Mouse (Mus musculus) hematopoietic stem cell, adult 5-6 weeks (primary cell): Measurements from ENCODE around the gene Metap2. TPM values are rescaled to one million over a fixed set of nuclear protein-coding genes. Genes with fewer than 3 reads are reported as not detected.
"Not testable (repeated sequence)": the region's sequence is repeated elsewhere in the genome, so short reads cannot be mapped to it uniquely, and the experiment has no call there.

Experiments
- ATAC-seq, 2 experiments: fragments of 125-278 bp in 1 of 2; replicated peaks in 1 of 2; 2 replicates each; pipeline ENCODE4 v1.8.0; 2016 to 2017; ENCODE audit warnings: inconsistent platforms in 2 of 2, mild to moderate bottlenecking in 2 of 2, moderate number of reproducible peaks in 2 of 2, low read depth in 1 of 2, moderate TSS enrichment in 1 of 2; ENCODE audit not compliant: low FRiP score in 2 of 2, poor library complexity in 2 of 2, severe bottlenecking in 2 of 2, insufficient read depth in 1 of 2, low TSS enrichment in 1 of 2
- total RNA-seq: library from RNA; stranded (forward); fragments of 172-1452, 232-1000 nt; gene quantifications from 2 replicates; pipeline ENCODE4 v1.2.3, GENCODE M21; 2017

Metap2 gene
- total RNA-seq, 1 experiment from 2014 or later, result 285 TPM

DNA sequence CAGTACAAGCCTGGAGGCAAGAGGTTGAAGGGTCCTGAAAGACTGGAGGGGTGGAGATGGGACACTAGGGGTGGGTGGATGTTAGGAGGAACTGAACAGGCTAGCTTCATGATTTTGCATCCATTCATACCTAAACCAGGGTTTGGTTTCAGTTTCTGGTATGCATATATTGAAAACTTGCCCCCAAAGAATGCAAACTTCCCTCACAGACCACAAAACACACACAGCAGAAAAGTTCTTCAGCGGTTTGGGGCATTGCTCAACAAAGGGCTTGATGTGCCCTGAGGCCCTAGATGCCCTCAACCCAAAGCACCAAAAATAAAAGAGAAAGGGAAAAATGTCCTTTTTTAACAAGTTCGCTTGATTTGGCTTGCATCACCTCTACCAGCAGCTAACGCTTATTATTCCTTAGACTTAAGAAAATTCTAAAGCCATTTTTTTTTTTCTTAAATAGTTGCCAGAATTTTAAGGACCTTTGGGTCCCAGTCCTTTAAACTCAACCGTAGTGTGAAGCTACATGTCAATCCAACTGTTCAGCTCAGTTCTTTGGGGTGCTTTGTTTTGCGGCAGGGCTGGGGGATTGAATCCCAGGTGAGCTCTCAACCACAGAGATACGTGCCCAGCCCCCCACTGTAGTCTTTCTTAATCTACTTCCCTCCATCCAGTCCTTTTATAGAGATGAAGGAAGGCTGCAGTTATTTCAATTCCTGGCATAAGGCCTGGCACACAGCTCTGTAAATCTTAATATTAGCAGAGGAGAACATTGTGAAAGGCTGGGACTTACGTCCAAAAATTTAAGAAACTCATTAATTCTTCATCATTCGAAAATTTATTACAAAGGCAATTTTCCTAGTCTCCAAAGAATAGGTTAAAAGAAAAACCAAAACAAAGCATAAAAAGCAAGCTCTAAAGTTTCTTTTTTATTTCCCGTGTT, 66.7 kb downstream of the Metap2 start:
- peak; percentile 61 to 66 for ATAC-seq

DNA sequence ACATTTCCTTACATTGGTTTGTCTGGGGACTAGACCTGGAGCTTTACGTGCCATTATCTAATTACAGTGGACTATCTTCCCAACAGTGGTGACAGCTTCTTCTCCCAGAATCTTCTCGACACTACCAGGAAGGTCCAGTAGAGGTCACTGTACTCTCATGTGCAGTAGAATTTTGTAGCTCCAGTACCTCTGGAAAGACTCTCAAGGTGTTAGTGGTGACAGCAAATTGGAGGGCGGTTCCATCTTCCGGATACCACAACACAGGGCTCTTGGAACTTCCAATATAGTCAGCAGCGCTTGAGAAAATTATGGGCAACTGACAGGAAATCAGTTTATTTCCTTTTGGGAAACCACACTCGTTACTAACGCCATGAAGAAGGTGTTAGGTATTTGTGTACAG, 78.2 kb downstream of the Metap2 start:
- peak; percentile 37 to 76 for ATAC-seq

DNA sequence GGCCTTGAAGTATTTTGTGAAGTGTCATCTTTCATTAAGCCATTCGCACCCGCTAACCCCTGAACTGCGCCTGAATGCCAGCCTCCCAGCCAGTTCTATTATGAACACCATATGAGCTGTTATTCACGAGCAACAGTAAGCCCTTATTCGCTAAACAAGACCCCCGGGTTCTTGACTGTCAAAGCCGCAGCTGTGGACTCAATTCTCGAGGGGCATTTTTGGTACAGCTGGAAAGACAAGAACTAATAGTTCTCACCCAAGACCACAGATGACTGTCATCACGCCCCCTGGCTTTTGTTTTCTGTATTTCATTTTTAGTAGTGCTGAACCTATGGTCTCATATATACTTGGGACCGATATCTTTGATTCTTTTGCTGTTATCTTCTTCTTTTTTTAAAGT, 83.1 kb downstream of the Metap2 start:
- ATAC-seq, result no peak

DNA sequence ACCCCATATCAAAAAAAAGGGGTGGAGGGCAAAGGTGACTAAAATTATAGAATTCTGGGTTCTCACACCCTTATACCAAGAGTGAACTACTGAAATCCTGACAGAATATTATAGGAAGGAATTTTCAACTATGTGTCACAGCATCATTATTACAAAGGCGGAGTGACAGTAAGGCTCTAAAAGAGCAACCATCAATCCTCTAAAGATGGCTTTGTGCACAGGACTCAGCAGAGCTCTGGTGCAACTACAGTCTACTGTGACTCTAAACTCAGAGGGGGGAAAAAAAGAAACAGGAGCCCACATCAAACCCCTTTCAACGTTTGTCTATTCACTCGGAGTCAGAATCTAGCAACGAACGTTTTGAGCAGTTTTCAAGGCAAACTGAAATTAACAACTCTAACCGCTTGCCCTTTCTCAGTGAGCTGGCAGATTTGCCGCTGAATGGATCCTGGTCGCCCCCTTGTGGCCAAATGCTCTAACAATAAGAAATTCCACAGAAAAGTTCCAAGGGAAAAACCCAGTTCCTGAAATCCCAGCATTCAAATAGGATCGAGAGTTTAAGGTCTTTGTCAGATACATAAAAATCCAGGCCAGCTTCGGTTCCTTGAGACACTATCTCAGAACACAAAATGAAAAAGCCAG, 84.0 kb downstream of the Metap2 start:
- peak in 1 of 2 experiments; percentile 37; a peak in 1 of 4 replicates for ATAC-seq

DNA sequence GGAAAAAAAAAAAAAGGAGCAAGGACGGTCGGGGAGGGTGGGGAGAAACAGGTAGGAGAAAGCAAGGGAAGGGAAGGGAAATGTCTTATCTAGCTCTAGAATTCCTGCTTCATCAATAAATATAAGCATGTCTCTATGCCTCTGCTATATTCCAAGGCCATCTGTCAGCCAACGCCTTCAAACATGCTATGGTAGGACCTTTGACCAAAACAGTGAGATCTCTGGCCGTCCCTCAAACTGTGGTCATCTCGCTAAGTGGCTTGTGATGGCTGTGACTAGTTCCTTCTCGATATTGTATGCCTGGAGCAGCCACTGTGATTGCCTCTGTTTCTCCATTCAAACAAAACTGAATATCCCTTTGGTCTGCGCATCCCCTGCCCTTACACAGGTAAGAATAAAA, 84.8 kb downstream of the Metap2 start:
- no peak for ATAC-seq

DNA sequence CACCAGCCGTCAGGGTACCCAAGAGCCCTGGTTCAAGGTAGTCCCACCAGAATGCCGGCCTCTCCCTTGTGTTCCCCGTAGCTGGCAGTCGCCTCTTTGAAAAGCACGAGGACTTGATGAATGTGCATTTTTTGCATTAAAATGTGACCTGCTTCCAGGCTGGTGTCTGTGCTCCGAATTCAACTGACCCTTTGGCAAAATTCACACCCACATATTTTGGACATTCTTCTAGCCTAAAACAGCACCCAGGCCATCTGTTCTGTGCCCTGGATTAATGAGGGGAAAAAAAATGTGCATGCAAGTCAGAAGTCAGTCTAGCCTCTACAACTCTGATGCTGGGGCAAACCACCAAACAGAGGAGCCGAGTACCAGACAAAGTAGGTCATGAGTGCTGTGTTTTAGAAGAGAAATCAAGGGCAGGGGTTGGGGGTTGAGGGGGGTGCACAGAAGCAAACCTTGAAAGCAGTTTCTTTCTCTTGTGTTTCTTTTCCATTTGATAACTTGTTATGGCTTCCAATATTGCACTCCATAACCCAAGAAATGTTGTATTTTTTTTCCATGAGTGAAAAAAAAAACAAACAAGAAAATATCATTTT, 86.2 kb downstream of the Metap2 start:
- no peak for ATAC-seq

DNA sequence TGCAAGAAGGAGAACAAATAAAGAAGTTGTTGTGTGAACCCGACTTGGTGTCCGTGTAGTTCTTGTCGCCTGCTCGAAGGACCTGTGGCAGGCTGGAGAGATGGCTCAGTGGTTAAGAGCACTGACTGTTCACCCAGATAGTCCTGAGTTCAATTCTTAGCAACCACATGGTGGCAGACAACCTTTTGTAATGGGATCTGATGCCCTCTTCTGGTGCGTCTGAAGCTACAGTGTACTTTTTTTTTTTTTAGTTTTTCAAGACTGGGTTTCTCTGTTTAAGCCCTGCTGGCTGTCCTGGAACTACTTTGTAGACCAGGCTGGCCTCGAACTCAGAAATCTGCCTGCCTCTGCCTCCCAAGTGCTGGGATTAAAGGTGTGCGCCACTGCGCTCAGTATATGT, 87.5 kb downstream of the Metap2 start:
- not testable (repeated sequence) for ATAC-seq

Other genes starting within 250 kb of the Metap2 start
- 0.69 and 1.8 TPM in 2 replicates for gene Usp44, start 65.5 kb downstream of the Metap2 start, total RNA-seq
- gene Vezt, start 138.7 kb upstream of the Metap2 start, total RNA-seq, result 7.4 and 17.1 TPM in 2 replicates
- gene Fgd6, start 138.9 kb upstream of the Metap2 start, total RNA-seq, result 0.65 and 0.75 TPM in 2 replicates